Mouse (Mus musculus) macrophage (primary cell): ENCODE results near the gene Cblc. TPM values are rescaled to one million over a fixed set of nuclear protein-coding genes. Genes with fewer than 3 reads are reported as not detected.

ENCODE experiments used
- H3K27ac ChIP-seq: fragments of 350-480 bp; formaldehyde crosslinking; 2 replicates; pipeline ENCODE4 v1.9.0; 2021
- H3K36me3 ChIP-seq: fragments of 350-480 bp; formaldehyde crosslinking; 2 replicates; pipeline ENCODE4 v1.9.0; 2021; ENCODE audit errors: inconsistent target
- H3K4me3 ChIP-seq: fragments of 350-480 bp; formaldehyde crosslinking; 2 replicates; pipeline ENCODE4 v1.9.0; 2021; ENCODE audit errors: inconsistent target
- H3K79me2 ChIP-seq: fragments of 350-480 bp; formaldehyde crosslinking; 2 replicates; pipeline ENCODE4 v1.9.0; 2021; ENCODE audit errors: inconsistent target
- WGBS: methylation state at CpG from one replicate; pipeline ENCODE4 v1.1.7; 2026; ENCODE audit warnings: inconsistent platforms; ENCODE audit not compliant: missing documents; 5-methylcytosine and 5-hydroxymethylcytosine counted together
- polyA plus RNA-seq: library from polyadenylated mRNA; stranded (reverse); fragments of 250-400 nt; gene quantifications from 3 replicates; pipeline ENCODE4 v1.2.4, GENCODE M21; 2018; ENCODE audit warnings: inconsistent platforms

The Cblc gene
- polyA plus RNA-seq, 1 experiment from 2014 or later, result not detected

DNA sequence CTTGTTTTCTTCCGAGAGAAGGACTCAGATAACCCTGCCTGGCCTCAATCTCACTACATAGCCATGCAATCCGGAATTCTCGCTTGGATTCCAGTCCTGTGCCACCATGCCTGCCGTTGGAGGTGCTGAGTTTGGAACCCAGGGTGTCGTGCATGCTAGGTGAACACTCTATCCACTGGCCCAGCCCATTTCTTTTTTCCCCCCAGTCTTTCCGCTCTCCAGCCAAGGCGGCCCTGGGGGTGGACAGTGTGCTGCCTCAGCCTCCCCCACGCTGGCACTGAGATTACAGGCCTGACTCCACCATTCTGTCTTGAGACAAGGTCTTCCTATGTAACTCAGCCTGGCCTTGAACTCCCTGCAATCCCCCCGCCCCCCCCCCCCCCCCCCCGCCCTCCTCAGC lies 50.6 kb downstream of the Cblc start:
- 97% methylated on average over 8 of the region's 10 CpGs for WGBS
- Histone ChIP-seq H3K4me3 (no peak overlapping the region), H3K27ac (no peak overlapping the region), H3K79me2 (no peaks in the 10 kb centered on the region), H3K36me3 (no peaks in the 10 kb centered on the region)

GRCm38 (mm10) chr7:19744590-19745385 lies 51.8 kb downstream of the Cblc start:
- Histone ChIP-seq H3K79me2 (no peaks in the 10 kb centered on the region), H3K36me3 (no peaks in the 10 kb centered on the region), H3K4me3 (no peak overlapping the region), H3K27ac (no peak overlapping the region)
- WGBS, result 33% methylated on average over 14 of the region's 14 CpGs

- H3K27ac ChIP-seq, result no peak overlapping the region
- WGBS, result 92% methylated on average over 6 of the region's 6 CpGs
- H3K79me2 ChIP-seq, result no peaks in the 10 kb centered on the region
- H3K4me3 ChIP-seq, result no peak overlapping the region
- no peaks in the 10 kb centered on the region for H3K36me3 ChIP-seq
These were observed 52.8 kb downstream of the Cblc start for GRCm38 (mm10) chr7:19743791-19744190.

GRCm38 (mm10) chr7:19742468-19742867 lies 54.1 kb downstream of the Cblc start:
- WGBS, result 90% methylated on average over 5 of the region's 5 CpGs
- H3K27ac ChIP-seq, result no peak overlapping the region
- no peak overlapping the region for H3K4me3 ChIP-seq
- H3K36me3 ChIP-seq, result no peaks in the 10 kb centered on the region
- H3K79me2 ChIP-seq, result no peaks in the 10 kb centered on the region

DNA sequence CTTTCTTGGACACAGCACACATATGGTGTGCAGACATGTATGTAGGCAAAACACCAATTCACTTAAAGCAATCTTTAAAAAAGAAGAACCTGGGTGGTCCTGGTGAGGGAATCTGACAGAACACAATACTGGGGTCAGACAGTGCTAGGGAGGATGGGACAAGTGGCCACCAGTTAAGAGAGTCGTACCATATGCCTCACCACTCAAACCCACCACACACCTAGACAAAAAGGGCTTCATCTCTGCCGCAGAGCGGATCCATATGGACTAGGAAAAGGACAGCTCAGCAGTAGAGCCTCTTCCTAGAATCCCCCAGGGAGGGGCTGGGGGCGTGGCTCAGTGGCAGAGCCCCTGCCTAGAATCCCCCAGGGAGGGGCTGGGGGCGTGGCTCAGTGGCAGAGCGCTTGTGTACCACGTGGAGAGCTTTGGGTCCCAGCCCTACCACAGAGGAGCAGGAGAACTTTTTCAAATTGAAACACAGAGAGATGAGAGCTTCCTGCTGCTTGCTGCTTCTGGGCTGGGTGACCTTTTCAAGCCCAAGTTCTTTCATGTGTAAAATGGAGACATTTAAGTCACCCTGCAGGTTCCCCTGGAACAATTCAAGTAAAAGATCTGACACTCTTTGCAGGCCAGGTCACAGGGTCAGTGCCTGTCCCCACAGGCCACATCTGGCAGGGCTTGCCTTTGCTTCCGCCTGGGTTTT lies 55.1 kb downstream of the Cblc start:
- Histone ChIP-seq H3K36me3 (no peaks in the 10 kb centered on the region), H3K27ac (no peak overlapping the region), H3K79me2 (no peaks in the 10 kb centered on the region), H3K4me3 (no peak overlapping the region)
- 64% methylated on average over 8 of the region's 8 CpGs for WGBS

DNA sequence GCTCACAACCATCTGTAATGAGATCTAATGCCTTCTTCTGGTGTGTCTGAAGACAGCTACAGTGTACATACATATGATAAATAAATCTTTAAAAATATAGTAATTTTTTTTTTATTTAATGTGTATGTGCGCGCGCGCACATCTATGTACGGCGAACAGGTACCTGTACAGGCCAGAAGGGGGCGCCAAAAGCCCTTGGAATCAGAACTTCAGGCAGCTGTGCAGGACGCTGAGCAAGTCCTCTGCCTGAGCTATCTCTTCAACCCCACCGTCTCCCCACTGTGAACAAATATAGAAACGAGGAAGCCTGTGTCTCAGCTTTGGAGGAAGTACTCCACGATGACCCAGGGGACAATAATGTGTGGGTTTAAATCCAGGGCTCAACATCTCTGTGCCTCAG lies 56.3 kb downstream of the Cblc start:
- Histone ChIP-seq H3K27ac (no peak overlapping the region), H3K36me3 (no peaks in the 10 kb centered on the region), H3K79me2 (no peaks in the 10 kb centered on the region), H3K4me3 (no peak overlapping the region)
- 62% methylated on average over 11 of the region's 11 CpGs for WGBS

DNA sequence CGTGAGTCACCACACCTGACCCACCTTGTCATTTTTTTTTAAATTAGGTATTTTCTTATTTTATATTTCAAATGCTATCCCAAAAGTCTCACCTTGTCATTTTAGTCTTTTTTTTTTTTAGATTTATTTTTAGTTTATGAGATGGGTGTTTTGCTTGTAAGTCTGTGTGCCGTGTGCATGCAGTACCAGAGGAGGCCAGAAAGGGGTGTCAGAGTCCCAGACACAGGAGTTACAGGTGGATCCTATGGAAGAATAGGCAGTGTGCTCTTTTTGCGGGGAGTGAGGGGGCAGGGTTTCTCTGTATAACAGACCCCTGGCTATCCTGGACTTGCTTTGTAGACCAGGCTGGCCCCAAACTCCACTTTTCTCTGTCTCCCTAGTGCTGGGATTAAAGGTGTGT lies 57.8 kb downstream of the Cblc start:
- Histone ChIP-seq H3K79me2 (no peaks in the 10 kb centered on the region), H3K27ac (no peak overlapping the region), H3K36me3 (no peaks in the 10 kb centered on the region), H3K4me3 (no peak overlapping the region)
- 94% methylated on average over 3 of the region's 3 CpGs for WGBS

DNA sequence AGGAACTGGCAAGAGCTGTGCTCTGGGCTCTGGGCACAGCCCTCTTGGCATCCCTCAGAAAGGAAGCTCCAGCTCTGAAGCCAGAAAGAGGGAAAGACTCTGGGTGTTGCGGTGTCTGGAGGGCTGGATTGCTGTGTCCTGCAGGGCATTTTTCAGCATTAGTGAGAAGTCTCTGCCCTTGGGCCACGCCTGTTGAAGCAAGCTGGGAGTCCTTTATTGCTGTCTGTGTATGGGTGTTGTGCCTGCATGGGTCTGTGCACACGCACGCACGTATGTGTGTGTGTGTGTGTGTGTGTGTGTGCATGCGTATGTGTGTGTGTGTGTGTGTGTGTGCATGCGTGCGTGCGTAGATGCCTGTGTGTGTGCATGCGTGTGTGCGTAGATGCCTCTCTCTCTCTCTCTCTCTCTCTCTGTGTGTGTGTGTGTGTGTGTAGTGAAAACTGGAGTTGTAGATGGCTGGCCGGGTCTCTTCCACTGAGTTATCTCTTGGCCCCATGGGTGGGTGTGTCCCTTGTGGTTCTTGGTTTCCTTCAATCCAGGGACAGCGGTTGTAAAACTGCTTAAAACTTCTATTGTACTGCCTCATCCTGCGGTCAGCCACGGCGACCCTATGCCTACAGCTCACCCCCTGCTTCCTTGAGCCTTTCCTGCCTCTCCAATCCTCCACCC lies 60.1 kb downstream of the Cblc start:
- 40% methylated on average over 10 of the region's 16 CpGs for WGBS
- Histone ChIP-seq H3K79me2 (no peaks in the 10 kb centered on the region), H3K36me3 (no peaks in the 10 kb centered on the region), H3K27ac (no peak overlapping the region), H3K4me3 (no peak overlapping the region)

DNA sequence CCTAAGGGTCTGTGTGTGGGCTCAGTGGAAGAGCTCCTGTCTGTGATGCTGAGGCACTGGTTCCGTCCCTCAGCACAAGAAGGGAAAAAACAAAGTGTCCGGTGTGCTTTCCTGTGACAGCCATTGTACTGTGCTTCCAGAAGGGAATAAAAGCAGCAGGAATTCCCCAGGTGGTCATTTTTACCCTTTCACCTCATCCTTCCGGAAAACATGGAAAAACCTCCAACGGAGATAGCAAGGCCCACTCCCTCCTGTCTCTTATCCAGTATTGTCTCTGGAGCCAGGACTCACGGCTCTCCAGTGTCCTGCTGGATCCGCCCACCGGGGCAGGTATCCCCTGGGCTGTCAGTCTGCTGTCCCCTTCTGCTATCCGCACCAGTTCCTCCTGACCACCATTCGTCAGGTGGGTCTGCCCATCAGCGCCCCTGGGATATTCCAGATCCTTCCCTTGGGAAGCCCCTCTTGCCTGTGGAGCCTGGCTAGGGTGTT lies 62.4 kb downstream of the Cblc start:
- no peak overlapping the region for H3K4me3 ChIP-seq
- no peak overlapping the region for H3K27ac ChIP-seq
- no peaks in the 10 kb centered on the region for H3K79me2 ChIP-seq
- WGBS, result 90% methylated on average over 10 of the region's 10 CpGs
- H3K36me3 ChIP-seq, result no peaks in the 10 kb centered on the region

Other genes with a start within 250 kb of the Cblc start
- 21.4 to 34.9 TPM (median 23.9 TPM) in 3 replicates for gene Ppp1r37, start 233.7 kb downstream of the Cblc start, polyA plus RNA-seq
- 0.16 to 0.24 TPM in 2 of 3 replicates, not detected in the other for gene Zfp296, start 219.5 kb downstream of the Cblc start, polyA plus RNA-seq
- gene Gemin7, start 219.2 kb downstream of the Cblc start, polyA plus RNA-seq, result 16.9 to 46.6 TPM (median 40.7 TPM) in 3 replicates
- 14.0 to 24.9 TPM (median 16.3 TPM) in 3 replicates for gene Clasrp, start 192.3 kb downstream of the Cblc start, polyA plus RNA-seq
- 11.3 to 29.9 TPM (median 15.3 TPM) in 3 replicates for gene Relb, start 167.4 kb downstream of the Cblc start, polyA plus RNA-seq
- gene Clptm1, start 131.8 kb downstream of the Cblc start, polyA plus RNA-seq, result 90.5 to 113 TPM (median 108 TPM) in 3 replicates
- 31.8 to 82.7 TPM (median 33.3 TPM) in 3 replicates for gene Apoc2, start 118.9 kb downstream of the Cblc start, polyA plus RNA-seq
- not detected in 3 replicates for gene Gm44805, start 115.4 kb downstream of the Cblc start, polyA plus RNA-seq
- 1.1 TPM in 1 of 3 replicates, not detected in the others for gene Apoc4, start 115.3 kb downstream of the Cblc start, polyA plus RNA-seq
- gene Apoc1, start 104.1 kb downstream of the Cblc start, polyA plus RNA-seq, result 4.3 to 4.7 TPM (median 4.4 TPM) in 3 replicates
- 11,661 to 20,761 TPM (median 14,221 TPM) in 3 replicates for gene Apoe, start 97.6 kb downstream of the Cblc start, polyA plus RNA-seq
- gene Tomm40, start 81.4 kb downstream of the Cblc start, polyA plus RNA-seq, result 17.8 to 74.1 TPM (median 32.1 TPM) in 3 replicates
- 5.2 to 7.5 TPM (median 5.9 TPM) in 3 replicates for gene Nectin2, start 46.3 kb downstream of the Cblc start, polyA plus RNA-seq
- 0.12 to 0.15 TPM (median 0.14 TPM) in 3 replicates for gene Bcam, start 25.8 kb downstream of the Cblc start, polyA plus RNA-seq
- 11.2 to 30.9 TPM (median 23.0 TPM) in 3 replicates for gene Bcl3, start 26.0 kb upstream of the Cblc start, polyA plus RNA-seq
- not detected in 3 replicates for gene Gm19345, start 55.2 kb upstream of the Cblc start, polyA plus RNA-seq
- gene Ceacam16, start 64.5 kb upstream of the Cblc start, polyA plus RNA-seq, result 0.18 to 0.82 TPM (median 0.22 TPM) in 3 replicates
- gene Ceacam19, start 91.2 kb upstream of the Cblc start, polyA plus RNA-seq, result 0.23 TPM in 2 of 3 replicates, not detected in the other
- 13.0 to 22.9 TPM (median 22.5 TPM) in 3 replicates for gene Pvr, start 124.4 kb upstream of the Cblc start, polyA plus RNA-seq
- not detected in 3 replicates for gene Igsf23, start 153.9 kb upstream of the Cblc start, polyA plus RNA-seq
- not detected in 3 replicates for gene Ceacam20, start 168.6 kb upstream of the Cblc start, polyA plus RNA-seq
- gene Nlrp9b, start 194.7 kb upstream of the Cblc start, polyA plus RNA-seq, result not detected in 3 replicates